Mouse (Mus musculus) ES-Bruce4 (cell line): ENCODE data around the gene Cmklr1. TPM values are rescaled to one million over a fixed set of nuclear protein-coding genes. Genes with fewer than 3 reads are reported as not detected.

Experiments used
- H3K27ac ChIP-seq: 2 replicates; pipeline ENCODE4 v1.5.1; 2012; ENCODE audit warnings: low read length, inconsistent platforms; ENCODE audit not compliant: insufficient read depth
- H3K27me3 ChIP-seq: 2 replicates; pipeline ENCODE4 v1.6.1; 2012; ENCODE audit warnings: mild to moderate bottlenecking, low read length, inconsistent platforms; ENCODE audit not compliant: control insufficient read depth, poor library complexity, insufficient read depth, severe bottlenecking
- H3K36me3 ChIP-seq: 2 replicates; pipeline ENCODE4 v1.6.1; 2012; ENCODE audit warnings: inconsistent platforms, mild to moderate bottlenecking, low read length, moderate library complexity; ENCODE audit not compliant: control insufficient read depth, poor library complexity, insufficient read depth, severe bottlenecking
- H3K4me1 ChIP-seq: one replicate; pipeline ENCODE4 v1.8.1; 2011; ENCODE audit warnings: low read length; ENCODE audit not compliant: control insufficient read depth, insufficient read depth
- H3K4me3 ChIP-seq: 2 replicates; pipeline ENCODE4 v1.5.1; 2011; ENCODE audit warnings: low read depth, mild to moderate bottlenecking, low read length
- H3K9ac ChIP-seq: 2 replicates; pipeline ENCODE4 v1.6.1; 2012; ENCODE audit warnings: low read depth, mild to moderate bottlenecking, inconsistent platforms; ENCODE audit not compliant: poor library complexity, severe bottlenecking
- H3K9me3 ChIP-seq: replicated peaks from 2 replicates; pipeline ENCODE4 v1.6.1; 2012; ENCODE audit warnings: mild to moderate bottlenecking, low read length, inconsistent platforms; ENCODE audit not compliant: control insufficient read depth, poor library complexity, insufficient read depth, severe bottlenecking
- CTCF ChIP-seq: IDR thresholded peaks from one replicate; pipeline ENCODE4 v1.8.1; 2011; ENCODE audit warnings: low read depth, low read length
- EP300 ChIP-seq: IDR thresholded peaks from 2 replicates; pipeline ENCODE4 v1.6.1; 2011; ENCODE audit warnings: low read depth, low read length; ENCODE audit not compliant: insufficient read depth
- POLR2A ChIP-seq: IDR thresholded peaks from one replicate; pipeline ENCODE4 v1.8.1; 2011; ENCODE audit warnings: low read length; ENCODE audit not compliant: insufficient read depth
- polyA plus RNA-seq: library from polyadenylated mRNA; stranded (reverse); fragments of >200 nt; gene quantifications from 2 replicates; pipeline ENCODE4 v1.2.4, GENCODE M21; 2011; ENCODE audit warnings: low read depth; ENCODE audit not compliant: missing spikeins, insufficient read depth, insufficient read length

The Cmklr1 gene
- polyA plus RNA-seq, 1 experiment = 2.1 TPM

GRCm38 (mm10) chr5:113678743-113679452, 28.7 kb upstream of the Cmklr1 start:
- Histone ChIP-seq H3K36me3 (no peaks in the 10 kb centered on the region), H3K4me1 (peaks cover 8% of the 10 kb centered on the region), H3K9me3 (no peaks in the 10 kb centered on the region), H3K9ac (no peak overlapping the region), H3K4me3 (no peak overlapping the region), H3K27me3 (no peaks in the 10 kb centered on the region), H3K27ac (no peak overlapping the region)
- TF ChIP-seq EP300 (no peak), CTCF (no peak), POLR2A (no peak)

GRCm38 (mm10) chr5:113677541-113677940, 27.3 kb upstream of the Cmklr1 start:
- no peak overlapping the region for H3K9ac ChIP-seq
- H3K4me3 ChIP-seq = no peak overlapping the region

DNA sequence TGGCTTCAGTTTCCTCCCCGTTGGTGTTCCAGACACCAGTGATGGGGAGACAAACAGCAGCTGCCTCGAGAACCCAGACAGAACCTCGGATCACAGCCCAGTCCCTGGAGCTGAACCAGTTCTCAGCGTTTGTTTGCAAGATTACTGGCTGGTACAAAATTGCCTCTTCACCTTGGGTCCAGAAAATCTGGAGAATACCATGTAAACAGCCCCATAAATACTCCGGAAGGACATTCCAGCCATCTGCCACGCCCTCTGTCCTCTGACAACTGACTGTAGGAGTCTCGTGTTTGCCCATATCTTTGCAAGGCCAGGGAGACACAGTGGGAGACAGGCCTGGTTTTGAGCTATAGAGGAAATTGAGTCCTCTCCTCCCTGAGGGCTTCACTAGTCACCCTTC, 24.6 kb upstream of the Cmklr1 start:
- Histone ChIP-seq H3K27me3 (no peaks in the 10 kb centered on the region), H3K9ac (no peak overlapping the region), H3K9me3 (no peaks in the 10 kb centered on the region), H3K36me3 (no peaks in the 10 kb centered on the region), H3K4me3 (no peak overlapping the region), H3K27ac (no peak overlapping the region), H3K4me1 (peaks cover 8% of the 10 kb centered on the region)
- TF ChIP-seq CTCF = no peak
- no peak for TF ChIP-seq POLR2A
- TF ChIP-seq EP300 = no peak

More at GRCm38 (mm10) chr5:113677541-113677940, 27.3 kb upstream of the Cmklr1 start:
- Histone ChIP-seq H3K4me1 (peaks cover 8% of the 10 kb centered on the region), H3K36me3 (no peaks in the 10 kb centered on the region), H3K27me3 (no peaks in the 10 kb centered on the region), H3K9me3 (no peaks in the 10 kb centered on the region), H3K27ac (no peak overlapping the region)
- TF ChIP-seq POLR2A = no peak
- no peak for TF ChIP-seq EP300
- TF ChIP-seq CTCF = no peak

GRCm38 (mm10) chr5:113672456-113672855, 22.2 kb upstream of the Cmklr1 start:
- TF ChIP-seq CTCF (no peak), EP300 (no peak), POLR2A (no peak)
- Histone ChIP-seq H3K9ac (no peak overlapping the region), H3K27me3 (no peaks in the 10 kb centered on the region), H3K9me3 (no peaks in the 10 kb centered on the region), H3K27ac (no peak overlapping the region), H3K4me1 (peaks cover 6% of the 10 kb centered on the region), H3K36me3 (no peaks in the 10 kb centered on the region), H3K4me3 (no peak overlapping the region)

- H3K4me1 ChIP-seq = peaks cover 5% of the 10 kb centered on the region
- TF ChIP-seq EP300 (no peak), CTCF (no peak), POLR2A (no peak)
- H3K36me3 ChIP-seq = no peaks in the 10 kb centered on the region
- H3K9me3 ChIP-seq = no peaks in the 10 kb centered on the region
- H3K9ac ChIP-seq = no peak overlapping the region
- H3K27ac ChIP-seq = no peak overlapping the region
- H3K4me3 ChIP-seq = no peak overlapping the region
- H3K27me3 ChIP-seq = no peaks in the 10 kb centered on the region
Measured at GRCm38 (mm10) chr5:113670597-113670996, 20.4 kb upstream of the Cmklr1 start.

GRCm38 (mm10) chr5:113670110-113670509, 19.9 kb upstream of the Cmklr1 start:
- Histone ChIP-seq H3K27me3 (no peaks in the 10 kb centered on the region), H3K4me1 (peaks cover 4% of the 10 kb centered on the region), H3K36me3 (no peaks in the 10 kb centered on the region), H3K27ac (no peak overlapping the region), H3K4me3 (no peak overlapping the region), H3K9ac (no peak overlapping the region), H3K9me3 (no peaks in the 10 kb centered on the region)
- TF ChIP-seq CTCF (no peak), POLR2A (no peak), EP300 (no peak)
